Mouse (Mus musculus) small intestine, adult 2 months (tissue): Measurements from ENCODE around the gene Tmem179.

Source experiments
- CTCF ChIP-seq: fragments of 200-500 bp; IDR thresholded peaks from 2 replicates; pipeline ENCODE4 v1.5.1; 2012; ENCODE audit warnings: low read depth, mild to moderate bottlenecking, control low read depth, inconsistent platforms, low read length, moderate library complexity, mixed read lengths; ENCODE audit not compliant: insufficient replicate concordance, insufficient read length; ENCODE audit errors: extremely low read depth
- POLR2A ChIP-seq: fragments of 200-500 bp; IDR thresholded peaks from 2 replicates; pipeline ENCODE4 v1.6.1; 2012; ENCODE audit warnings: low read depth, mild to moderate bottlenecking, control low read depth, inconsistent platforms, low read length, moderate library complexity

GRCm38 (mm10) chr12:112489134-112489533 lies 27.4 kb downstream of the Tmem179 start, which contains the start of gene A530016L24Rik:
- TF ChIP-seq CTCF (no peak), POLR2A (no peak)
